Mouse (Mus musculus): Measurements from ENCODE around the gene 4930412O13Rik. TPM values are rescaled to one million over a fixed set of nuclear protein-coding genes. Genes with fewer than 3 reads are reported as not detected.
A peak's percentile ranks its signal among the peaks of the same experiment; 100 is the strongest.

4930412O13Rik gene
- polyA plus RNA-seq, 1 experiment from 2014 or later, result 3.9 TPM

GRCm38 (mm10) chr2:9890251-9890650 lies 9.2 kb downstream of the 4930412O13Rik start:
- peaks cover 96% of the 10 kb centered on the region for H3K27me3 ChIP-seq
- 8% methylated on average over 8 of the region's 8 CpGs for WGBS
- H3K9me3 ChIP-seq, result no peaks in the 10 kb centered on the region
- ATAC-seq, result no peak
- H3K36me3 ChIP-seq, result no peaks in the 10 kb centered on the region
- H3K27ac ChIP-seq, result no peak overlapping the region
- H3K4me2 ChIP-seq (replicated peaks), result peak overlapping the region; percentile 45
- peaks cover 13% of the 10 kb centered on the region for H3K4me1 ChIP-seq (replicated peaks)
- peak overlapping the region; percentile 48; the same call in 1 of the 2 replicates for H3K4me3 ChIP-seq (replicated peaks)
- no peak overlapping the region for H3K9ac ChIP-seq (replicated peaks)

GRCm38 (mm10) chr2:9890906-9891305 lies 9.9 kb downstream of the 4930412O13Rik start:
- no peaks in the 10 kb centered on the region for H3K36me3 ChIP-seq
- no peak overlapping the region for H3K4me2 ChIP-seq (replicated peaks)
- no peak overlapping the region for H3K9ac ChIP-seq (replicated peaks)
- no peak overlapping the region for H3K4me3 ChIP-seq (replicated peaks)
- peaks cover 96% of the 10 kb centered on the region for H3K27me3 ChIP-seq
- ATAC-seq, result no peak
- no peaks in the 10 kb centered on the region for H3K9me3 ChIP-seq
- WGBS, result 0% methylated on average over 5 of the region's 5 CpGs
- H3K27ac ChIP-seq, result no peak overlapping the region
- peaks cover 20% of the 10 kb centered on the region for H3K4me1 ChIP-seq (replicated peaks)

GRCm38 (mm10) chr2:9892541-9892940 lies 11.5 kb downstream of the 4930412O13Rik start:
- H3K36me3 ChIP-seq, result no peaks in the 10 kb centered on the region
- peaks cover 34% of the 10 kb centered on the region for H3K4me1 ChIP-seq (replicated peaks)
- no peak overlapping the region for H3K9ac ChIP-seq (replicated peaks)
- peaks cover 95% of the 10 kb centered on the region for H3K27me3 ChIP-seq
- 2% methylated on average over 7 of the region's 7 CpGs for WGBS
- no peaks in the 10 kb centered on the region for H3K9me3 ChIP-seq
- H3K4me3 ChIP-seq (replicated peaks), result no peak overlapping the region
- no peak overlapping the region for H3K4me2 ChIP-seq (replicated peaks)
- no peak for ATAC-seq
- H3K27ac ChIP-seq, result no peak overlapping the region

GRCm38 (mm10) chr2:9893272-9893953 lies 12.4 kb downstream of the 4930412O13Rik start:
- 2% methylated on average over 6 of the region's 6 CpGs for WGBS
- ATAC-seq, result no peak

GRCm38 (mm10) chr2:9894836-9895593 lies 14.0 kb downstream of the 4930412O13Rik start:
- Histone ChIP-seq H3K27me3 (peaks cover 94% of the 10 kb centered on the region), H3K27ac (peak overlapping the region; percentile 60), H3K36me3 (no peaks in the 10 kb centered on the region), H3K4me1 (replicated peaks) (peaks cover 38% of the 10 kb centered on the region), H3K9ac (replicated peaks) (no peak overlapping the region), H3K4me2 (replicated peaks) (peak overlapping the region; percentile 38), H3K4me3 (replicated peaks) (no peak overlapping the region), H3K9me3 (no peaks in the 10 kb centered on the region)
- no peak for ATAC-seq
- under 1% methylated on average over 19 of the region's 19 CpGs for WGBS

More at GRCm38 (mm10) chr2:9893272-9893953, 12.4 kb downstream of the 4930412O13Rik start:
- Histone ChIP-seq H3K4me2 (replicated peaks) (no peak overlapping the region), H3K4me3 (replicated peaks) (no peak overlapping the region), H3K27ac (peak overlapping the region; percentile 30; the same call in 1 of the 2 replicates), H3K36me3 (no peaks in the 10 kb centered on the region), H3K4me1 (replicated peaks) (peaks cover 40% of the 10 kb centered on the region), H3K9me3 (no peaks in the 10 kb centered on the region), H3K27me3 (peaks cover 95% of the 10 kb centered on the region), H3K9ac (replicated peaks) (no peak overlapping the region)

- Histone ChIP-seq H3K27me3 (peaks cover 82% of the 10 kb centered on the region), H3K4me3 (replicated peaks) (peak overlapping the region; percentile 22), H3K36me3 (no peaks in the 10 kb centered on the region), H3K27ac (peak overlapping the region; percentile 69), H3K4me1 (replicated peaks) (peaks cover 38% of the 10 kb centered on the region), H3K9me3 (no peaks in the 10 kb centered on the region), H3K4me2 (replicated peaks) (peak overlapping the region; percentile 38), H3K9ac (replicated peaks) (no peak overlapping the region)
- 0 out of 2 replicates have a peak, but pooled peaks have one; percentile 15 for ATAC-seq
- WGBS, result 0% methylated on average over 22 of the region's 22 CpGs
Observed at GRCm38 (mm10) chr2:9896097-9896770, 15.2 kb downstream of the 4930412O13Rik start.

- WGBS, result 2% methylated on average over 8 of the region's 8 CpGs
Observed at GRCm38 (mm10) chr2:9897846-9898245, 16.8 kb downstream of the 4930412O13Rik start.

GRCm38 (mm10) chr2:9903854-9904560 lies 23.0 kb downstream of the 4930412O13Rik start:
- no peak overlapping the region for H3K27ac ChIP-seq
- no peak overlapping the region for H3K4me3 ChIP-seq (replicated peaks)
- H3K9me3 ChIP-seq, result no peaks in the 10 kb centered on the region
- no peaks in the 10 kb centered on the region for H3K36me3 ChIP-seq
- H3K27me3 ChIP-seq, result peaks cover 15% of the 10 kb centered on the region
- 0 out of 2 replicates have a peak, but pooled peaks have one; percentile 20 for ATAC-seq
- H3K4me1 ChIP-seq (replicated peaks), result no peaks in the 10 kb centered on the region; the same call in 1 of the 2 replicates
- no peak overlapping the region for H3K4me2 ChIP-seq (replicated peaks)
- 81% methylated on average over 14 of the region's 14 CpGs for WGBS
- H3K9ac ChIP-seq (replicated peaks), result no peak overlapping the region

More at GRCm38 (mm10) chr2:9897846-9898245, 16.8 kb downstream of the 4930412O13Rik start:
- Histone ChIP-seq H3K4me3 (replicated peaks) (no peak overlapping the region), H3K27me3 (peaks cover 74% of the 10 kb centered on the region), H3K9me3 (no peaks in the 10 kb centered on the region), H3K9ac (replicated peaks) (no peak overlapping the region), H3K36me3 (no peaks in the 10 kb centered on the region), H3K4me1 (replicated peaks) (peaks cover 38% of the 10 kb centered on the region), H3K4me2 (replicated peaks) (no peak overlapping the region), H3K27ac (peak overlapping the region; percentile 52; the same call in 1 of the 2 replicates)
- peak; percentile 59 for ATAC-seq

GRCm38 (mm10) chr2:9905995-9906394 lies 24.9 kb downstream of the 4930412O13Rik start:
- ATAC-seq, result no peak
- Histone ChIP-seq H3K27me3 (0 out of 2 replicates have a peak, but pooled peaks cover 5% of the 10 kb centered on the region), H3K27ac (no peak overlapping the region), H3K36me3 (no peaks in the 10 kb centered on the region), H3K4me1 (replicated peaks) (no peaks in the 10 kb centered on the region; the same call in 1 of the 2 replicates), H3K4me3 (replicated peaks) (no peak overlapping the region), H3K9me3 (no peaks in the 10 kb centered on the region), H3K4me2 (replicated peaks) (peak overlapping the region; percentile 16; the same call in 1 of the 2 replicates), H3K9ac (replicated peaks) (no peak overlapping the region)
- 10% methylated on average over 11 of the region's 11 CpGs for WGBS

GRCm38 (mm10) chr2:9917602-9918001 lies 36.5 kb downstream of the 4930412O13Rik start:
- H3K27ac ChIP-seq, result no peak overlapping the region
- H3K36me3 ChIP-seq, result peaks cover 31% of the 10 kb centered on the region
- H3K9ac ChIP-seq (replicated peaks), result no peak overlapping the region
- WGBS, result 90% methylated on average over 9 of the region's 9 CpGs
- no peak for ATAC-seq
- no peaks in the 10 kb centered on the region for H3K27me3 ChIP-seq
- no peaks in the 10 kb centered on the region for H3K9me3 ChIP-seq
- H3K4me1 ChIP-seq (replicated peaks), result no peaks in the 10 kb centered on the region
- H3K4me3 ChIP-seq (replicated peaks), result no peak overlapping the region
- H3K4me2 ChIP-seq (replicated peaks), result no peak overlapping the region

- no peak for ATAC-seq
- 94% methylated on average over 17 of the region's 17 CpGs for WGBS
- Histone ChIP-seq H3K4me2 (replicated peaks) (no peak overlapping the region), H3K4me3 (replicated peaks) (no peak overlapping the region), H3K9me3 (no peaks in the 10 kb centered on the region), H3K36me3 (peaks cover 37% of the 10 kb centered on the region), H3K27ac (no peak overlapping the region), H3K4me1 (replicated peaks) (no peaks in the 10 kb centered on the region), H3K27me3 (no peaks in the 10 kb centered on the region), H3K9ac (replicated peaks) (no peak overlapping the region)
Observed at GRCm38 (mm10) chr2:9918691-9919471, 37.8 kb downstream of the 4930412O13Rik start.

Data from midbrain, embryonic 13.5 days (tissue).